Mouse (Mus musculus): ENCODE results near the gene Ppp2ca.

DNA sequence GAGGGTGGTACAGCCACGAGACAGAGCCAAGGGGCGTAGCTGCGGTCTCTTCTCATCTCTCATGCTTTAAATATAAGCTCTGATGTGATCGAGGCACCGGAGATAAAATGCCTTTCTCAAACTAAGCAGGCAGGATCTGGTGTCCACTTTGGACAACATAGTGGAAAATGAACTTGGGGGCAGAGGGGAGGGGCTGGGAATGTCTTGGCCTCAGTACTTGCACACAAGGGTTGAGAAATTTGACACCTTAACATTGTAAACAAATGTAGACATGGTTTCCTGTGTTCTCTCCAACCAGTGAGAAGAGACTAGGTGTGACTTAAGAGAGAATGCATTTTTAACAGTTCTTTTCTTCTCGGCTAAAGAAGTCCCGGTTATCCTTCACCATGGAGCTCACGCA, 9.2 kb upstream of the Ppp2ca start:
- no peak for TF ChIP-seq POLR2A (IDR thresholded peaks at IDR 0.05; ENCODE audit: insufficient read depth, low read depth, low read length)
- no peak for TF ChIP-seq CTCF (IDR thresholded peaks at IDR 0.05; ENCODE audit: insufficient read depth, low read depth, low read length)

Measured in olfactory bulb, adult 2 months (tissue).